Mouse (Mus musculus) naive thymus-derived CD4-positive, alpha-beta T cell, adult 5 months (primary cell): Measurements from ENCODE around the gene Zfp280c. TPM values are rescaled to one million over a fixed set of nuclear protein-coding genes. Genes with fewer than 3 reads are reported as not detected.

Experiments
- polyA plus RNA-seq: library from polyadenylated mRNA; unstranded; fragments of 100-300 nt; shearing (Covaris generic); gene quantifications from one replicate; pipeline ENCODE4 v1.2.1, GENCODE M21; 2017

The Zfp280c gene
- polyA plus RNA-seq, result 12.7 TPM

GRCm38 (mm10) chrX:48594099-48594760, at the start of gene Zfp280c:
Gene Zfp280c, minus strand, starts transcription at chrX:48594504.

GRCm38 (mm10) chrX:48623379-48624053, 29.2 kb upstream of the Zfp280c start, which contains the start of gene Slc25a14:
Gene Slc25a14, plus strand, starts transcription at chrX:48623413.

DNA sequence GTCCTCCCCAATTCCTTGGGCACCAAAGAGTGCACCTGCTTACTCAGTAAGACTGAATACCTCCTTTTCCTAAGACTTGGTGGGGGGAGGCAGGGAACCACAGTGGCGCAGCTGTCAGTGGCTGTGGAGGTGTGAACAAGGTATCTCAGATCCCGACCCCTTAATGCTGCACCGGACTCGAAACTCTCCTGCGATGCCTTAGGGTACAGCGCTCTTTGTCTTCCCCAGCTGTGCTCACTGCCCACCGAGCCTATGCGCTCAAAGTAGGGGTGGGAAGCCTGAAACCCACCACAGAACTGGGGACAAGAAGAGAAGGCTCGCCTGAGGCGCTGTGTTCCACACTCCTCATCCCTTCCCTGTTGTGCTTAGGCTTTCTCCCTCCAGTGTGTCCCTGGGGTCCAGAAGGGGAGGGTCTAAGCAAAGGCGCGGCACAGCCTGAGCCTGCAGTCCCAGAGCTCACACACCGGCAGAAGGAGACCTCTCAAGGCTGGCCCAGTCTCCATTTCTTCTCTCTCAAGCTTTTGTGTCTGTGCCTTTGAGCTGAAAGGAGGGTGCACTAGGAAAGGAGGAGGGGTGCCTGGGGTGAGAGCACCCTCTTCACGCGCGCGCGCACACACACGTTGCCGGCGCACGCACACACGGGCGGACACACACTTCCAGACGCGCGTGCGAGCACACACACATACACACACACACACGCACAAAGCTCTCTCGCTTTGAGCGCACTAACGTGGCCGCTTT, 75.3 kb downstream of the Zfp280c start, which contains the start of gene Rab33a:
Gene Rab33a (plus strand): TSS at position 478 of the 741 bp plus-strand sequence.

DNA sequence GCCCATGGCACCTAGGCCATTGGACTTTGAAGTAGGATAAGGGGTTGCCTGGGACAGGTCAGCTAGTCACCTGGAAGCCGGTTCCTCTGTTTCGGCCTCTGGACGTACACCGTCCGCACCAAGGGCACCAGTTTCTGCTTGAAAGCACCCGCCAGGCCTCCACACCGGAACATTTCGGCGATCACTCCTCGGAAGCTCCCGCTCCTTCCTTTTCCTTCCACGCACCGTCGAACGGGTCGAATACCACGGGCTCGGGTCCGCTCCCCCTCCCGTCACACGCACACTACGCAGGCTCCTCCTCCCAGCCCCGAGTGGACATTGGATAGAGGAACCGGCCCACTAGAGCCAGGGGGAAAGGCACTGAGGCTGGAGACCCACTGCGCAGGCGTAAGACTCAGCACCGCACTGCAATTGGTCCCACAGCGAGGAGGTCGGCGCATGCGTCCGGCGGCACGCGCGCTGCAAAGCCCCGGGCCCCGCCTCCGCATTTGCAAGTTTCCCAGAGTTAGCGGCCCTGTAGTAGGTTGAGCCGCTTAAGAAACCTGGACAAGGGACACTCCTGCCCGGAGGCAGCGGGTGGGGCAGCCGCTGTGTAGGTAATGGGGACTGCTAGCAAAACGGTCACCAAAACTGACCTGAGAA, 81.0 kb downstream of the Zfp280c start, which contains the start of gene Aifm1:
Gene Aifm1 (minus strand): TSS at position 398 of the 642 bp plus-strand sequence.

Other genes starting within 250 kb of the Zfp280c start
- 64.1 TPM for gene Elf4, start 131.4 kb downstream of the Zfp280c start, polyA plus RNA-seq
- gene Aifm1, start 80.9 kb downstream of the Zfp280c start, polyA plus RNA-seq, result 28.2 TPM
- gene Rab33a, start 75.2 kb downstream of the Zfp280c start, polyA plus RNA-seq, result 0.30 TPM
- gene Slc25a14, start 28.9 kb upstream of the Zfp280c start, polyA plus RNA-seq, result 2.9 TPM
- not detected for gene Gpr119, start 80.0 kb upstream of the Zfp280c start, polyA plus RNA-seq
- 12.2 TPM for gene Rbmx2, start 100.5 kb upstream of the Zfp280c start, polyA plus RNA-seq